Mouse (Mus musculus): ENCODE measurements around the gene Gm10642. TPM values are rescaled to one million over a fixed set of nuclear protein-coding genes. Genes with fewer than 3 reads are reported as not detected.

Gene Gm10642
- total and polyA plus RNA-seq, 3 experiments, result 0.13 to 2.1 TPM; not detected in 1

DNA sequence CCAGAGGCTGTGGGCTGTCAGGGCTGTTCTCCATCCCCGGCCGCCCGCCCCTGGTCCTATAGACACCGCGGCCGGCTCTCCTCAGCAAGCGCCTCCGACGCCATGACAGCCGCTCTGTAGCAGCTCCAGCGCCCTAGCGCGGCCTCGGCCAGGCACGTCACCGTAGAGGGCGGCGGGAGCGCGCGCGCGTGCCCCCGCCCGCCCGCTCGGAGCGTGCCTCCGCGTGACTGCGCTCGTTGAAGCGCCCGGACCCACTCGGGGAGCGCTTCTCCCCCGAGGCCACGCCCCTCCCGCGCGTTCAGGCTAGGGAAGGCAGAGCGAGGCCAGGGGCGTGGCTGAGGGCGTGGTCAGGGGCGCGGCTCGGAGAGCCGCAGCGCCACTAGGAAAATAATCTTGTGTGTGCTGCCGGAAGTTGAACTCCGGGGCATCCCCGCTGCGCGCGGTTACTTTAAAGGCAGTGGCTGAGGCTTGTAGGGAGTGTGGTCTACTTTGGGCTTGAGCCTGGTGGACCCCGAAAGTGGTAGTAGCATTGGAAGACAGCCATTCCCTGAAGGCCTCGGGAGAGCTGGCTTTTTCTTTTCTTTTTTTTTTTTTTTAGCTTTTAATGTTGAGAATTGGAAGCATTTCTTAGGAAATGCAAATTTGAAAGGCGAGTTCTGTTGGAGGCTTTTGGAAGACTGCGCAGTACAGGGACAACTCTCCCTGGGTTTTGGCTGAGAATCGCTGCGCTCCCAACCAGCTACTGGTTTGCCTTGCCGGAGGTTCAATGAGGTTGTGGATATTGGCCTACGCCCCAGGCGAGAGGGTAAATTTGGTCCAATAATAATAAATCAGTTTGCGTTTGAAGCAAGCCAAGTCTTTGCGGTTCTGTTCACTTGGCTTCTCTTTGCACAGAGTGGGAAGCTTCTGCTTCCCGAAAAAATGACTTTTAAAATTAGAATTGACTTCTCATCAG lies 1.2 kb downstream of the Gm10642 start, which contains the start of gene Mindy2:
Gene Mindy2, minus strand, starts transcription at position 162 of the 955 bp plus-strand sequence.
- peak; percentile 95 for DNase-seq (ENCODE audit: extremely low read depth)
- TF ChIP-seq ZC3H11A (IDR thresholded peaks at IDR 0.05; ENCODE audit: low read depth, low read length) (no peak), SIN3A (IDR thresholded peaks at IDR 0.05; ENCODE audit: low read length) (peak; percentile 72; the same call in 1 of the 2 replicates), USF2 (conservative IDR thresholded peaks at IDR 0.05; ENCODE audit: low read depth, low read length) (no peak), MYC (IDR thresholded peaks at IDR 0.05; ENCODE audit: low read depth, low read length) (0 out of 2 replicates have a peak, but pooled peaks have one; percentile 22), MXI1 (IDR thresholded peaks at IDR 0.05; ENCODE audit: low read depth, low read length) (peak; percentile 82), JUN (IDR thresholded peaks at IDR 0.05; ENCODE audit: insufficient read depth, low read depth, low read length) (no peak), RCOR1 (conservative IDR thresholded peaks at IDR 0.05; ENCODE audit: low read depth, low read length) (no peak), ETS1 (conservative IDR thresholded peaks at IDR 0.05; ENCODE audit: low read depth, low read length) (peak; percentile 38; the same call in 1 of the 2 replicates), EP300 (IDR thresholded peaks at IDR 0.05; ENCODE audit: low read length) (peak; percentile 24; the same call in 1 of the 2 replicates), MAX (IDR thresholded peaks at IDR 0.05; ENCODE audit: low read length) (peak; percentile 47; the same call in 1 of the 2 replicates), TBP (conservative IDR thresholded peaks at IDR 0.05; ENCODE audit: low read depth, low read length) (peak; percentile 72; the same call in 1 of the 2 replicates), ZKSCAN1 (IDR thresholded peaks at IDR 0.05; ENCODE audit: borderline replicate concordance, low read depth, low read length) (no peak), PAX5 (IDR thresholded peaks at IDR 0.05; ENCODE audit: low read length) (no peak), GABPA (IDR thresholded peaks at IDR 0.05; ENCODE audit: insufficient replicate concordance, low read depth, low read length) (no peak), CHD2 (IDR thresholded peaks at IDR 0.05; ENCODE audit: low read length) (no peak), NRF1 (IDR thresholded peaks at IDR 0.05; ENCODE audit: low read depth, low read length) (peak; percentile 59; the same call in 1 of the 2 replicates), E2F4 (IDR thresholded peaks at IDR 0.05; ENCODE audit: insufficient replicate concordance, low read depth, low read length) (peak; percentile 53; the same call in 1 of the 2 replicates), MEF2A (IDR thresholded peaks at IDR 0.05; ENCODE audit: borderline replicate concordance, low read depth, low read length) (no peak), NELFE (IDR thresholded peaks at IDR 0.05; ENCODE audit: low read depth, low read length) (no peak; the same call in 1 of the 2 replicates), MAFK (IDR thresholded peaks at IDR 0.05; ENCODE audit: insufficient replicate concordance, low read length) (no peak), ZNF384 (IDR thresholded peaks at IDR 0.05; ENCODE audit: low read depth, low read length) (peak; percentile 31; the same call in 1 of the 2 replicates), ELF1 (IDR thresholded peaks at IDR 0.05; ENCODE audit: low read depth, low read length) (peak; percentile 83), SMC3 (IDR thresholded peaks at IDR 0.05; ENCODE audit: low read depth, low read length) (no peak), USF1 (IDR thresholded peaks at IDR 0.05; ENCODE audit: low read depth, low read length) (peak; percentile 29; the same call in 1 of the 2 replicates), RAD21 (IDR thresholded peaks at IDR 0.05; ENCODE audit: low read depth, low read length) (no peak; the same call in 1 of the 2 replicates), BHLHE40 (IDR thresholded peaks at IDR 0.05; ENCODE audit: low read depth, low read length) (peak; percentile 70), HCFC1 (IDR thresholded peaks at IDR 0.05; ENCODE audit: low read depth, low read length) (peak; percentile 52), IRF4 (IDR thresholded peaks at IDR 0.05; ENCODE audit: low read depth, low read length) (no peak), POLR2A (IDR thresholded peaks at IDR 0.05; ENCODE audit: low read depth, low read length) (peak; percentile 62), TCF12 (IDR thresholded peaks at IDR 0.05; ENCODE audit: low read depth, low read length) (peak; percentile 53; the same call in 1 of the 2 replicates), CHD1 (IDR thresholded peaks at IDR 0.05; ENCODE audit: low read depth, low read length) (no peak; the same call in 1 of the 2 replicates), ZMIZ1 (IDR thresholded peaks at IDR 0.05; ENCODE audit: low read depth, low read length) (0 out of 2 replicates have a peak, but pooled peaks have one; percentile 33)
- Histone ChIP-seq H3K4me3 (replicated peaks in 1 of 3; ENCODE audit: low read depth in 2 of 3, low read length in 2 of 3, poor library complexity in 1 of 3) (peak within 1 kb of the TSS; percentile 91 to 99 (median 91)), H3K9me3 (replicated peaks; ENCODE audit: low read length) (no peaks in the 10 kb centered on the region), H3K9ac (ENCODE audit: insufficient read depth, low read depth) (peak within 1 kb of the TSS; percentile 79), H3K4me2 (ENCODE audit: insufficient read depth, low read depth, poor library complexity, severe bottlenecking) (peak within 1 kb of the TSS; percentile 74), H3K36me3 (replicated peaks in 1 of 2; ENCODE audit: control insufficient read depth in 1 of 2, insufficient read depth in 1 of 2, low read length in 1 of 2) (peaks cover 0 to 1% of the 10 kb centered on the region in 2 experiments), H3K4me1 (ENCODE audit: control insufficient read depth in 1 of 2, insufficient read depth in 2 of 2) (peaks cover 9 to 40% of the 10 kb centered on the region in 2 experiments), H3K27ac (ENCODE audit: insufficient read depth, low read depth) (peak within 1 kb of the TSS; percentile 53), H3K27me3 (replicated peaks) (no peaks in the 10 kb centered on the region), H3K79me2 (replicated peaks; ENCODE audit: control insufficient read depth, extremely low read depth, insufficient read depth, poor library complexity, severe bottlenecking) (peaks cover 10% of the 10 kb centered on the region; the same call in 1 of the 2 replicates)
- dilution Hi-C loops (cut with MboI; ENCODE audit: extremely low pct_ligation_motif_present, extremely low pct_unique_long_range_greater_than_20kb, low sequenced_read_pairs) (no loop called here), in situ Hi-C loops (cut with MboI; ENCODE audit: low pct_ligation_motif_present, low pct_unique_long_range_greater_than_20kb, low sequenced_read_pairs) (no loop called here)
